Mouse (Mus musculus): ENCODE data around the gene Sec14l2. TPM values are rescaled to one million over a fixed set of nuclear protein-coding genes. Genes with fewer than 3 reads are reported as not detected.

Gene Sec14l2
- polyA plus RNA-seq (2012; rRNA removed) = 6.6 and 8.3 TPM in 2 replicates

DNA sequence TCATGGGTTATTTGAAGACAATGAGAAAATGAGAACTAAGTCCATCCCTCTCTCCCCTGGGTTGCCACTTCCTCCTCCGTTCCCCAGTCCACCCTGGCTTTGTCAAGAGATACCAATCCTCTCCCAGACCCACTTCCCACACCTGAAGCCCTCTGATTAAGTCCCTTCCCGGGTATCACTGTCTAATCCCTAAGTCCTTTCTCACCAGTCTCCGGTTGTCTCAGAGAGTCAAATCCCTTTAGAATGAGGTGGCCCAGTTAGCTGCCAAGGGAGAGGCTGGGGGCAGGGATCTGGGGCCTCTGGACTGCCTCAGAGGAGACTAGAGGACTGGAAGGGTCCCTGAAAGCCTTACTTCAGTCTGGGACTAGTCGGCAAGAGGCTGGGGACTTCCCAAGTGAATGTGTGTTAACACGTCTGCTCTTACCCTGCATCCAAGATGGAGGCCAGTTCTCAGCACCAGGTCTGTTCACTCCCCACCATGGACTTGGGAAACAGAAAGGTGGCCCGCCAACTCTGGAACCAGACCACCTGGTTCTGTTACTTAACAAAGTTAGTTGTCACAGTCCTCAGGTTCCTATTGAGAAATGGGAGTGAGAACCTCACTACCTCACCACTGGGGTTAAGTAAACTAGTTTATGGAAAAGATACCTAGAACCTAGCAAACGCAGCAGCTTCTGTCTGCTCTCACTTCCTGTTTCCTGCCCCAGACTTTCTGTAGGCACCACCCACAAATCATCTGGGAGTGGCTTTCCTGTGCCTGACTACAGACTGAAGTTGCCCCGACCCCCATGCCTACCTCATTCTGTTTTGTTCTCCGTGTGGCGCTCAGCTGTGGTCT is at the start of gene Sec14l2:
Sec14l2 (minus strand) TSS at position 674 of the 838 bp plus-strand sequence.

DNA sequence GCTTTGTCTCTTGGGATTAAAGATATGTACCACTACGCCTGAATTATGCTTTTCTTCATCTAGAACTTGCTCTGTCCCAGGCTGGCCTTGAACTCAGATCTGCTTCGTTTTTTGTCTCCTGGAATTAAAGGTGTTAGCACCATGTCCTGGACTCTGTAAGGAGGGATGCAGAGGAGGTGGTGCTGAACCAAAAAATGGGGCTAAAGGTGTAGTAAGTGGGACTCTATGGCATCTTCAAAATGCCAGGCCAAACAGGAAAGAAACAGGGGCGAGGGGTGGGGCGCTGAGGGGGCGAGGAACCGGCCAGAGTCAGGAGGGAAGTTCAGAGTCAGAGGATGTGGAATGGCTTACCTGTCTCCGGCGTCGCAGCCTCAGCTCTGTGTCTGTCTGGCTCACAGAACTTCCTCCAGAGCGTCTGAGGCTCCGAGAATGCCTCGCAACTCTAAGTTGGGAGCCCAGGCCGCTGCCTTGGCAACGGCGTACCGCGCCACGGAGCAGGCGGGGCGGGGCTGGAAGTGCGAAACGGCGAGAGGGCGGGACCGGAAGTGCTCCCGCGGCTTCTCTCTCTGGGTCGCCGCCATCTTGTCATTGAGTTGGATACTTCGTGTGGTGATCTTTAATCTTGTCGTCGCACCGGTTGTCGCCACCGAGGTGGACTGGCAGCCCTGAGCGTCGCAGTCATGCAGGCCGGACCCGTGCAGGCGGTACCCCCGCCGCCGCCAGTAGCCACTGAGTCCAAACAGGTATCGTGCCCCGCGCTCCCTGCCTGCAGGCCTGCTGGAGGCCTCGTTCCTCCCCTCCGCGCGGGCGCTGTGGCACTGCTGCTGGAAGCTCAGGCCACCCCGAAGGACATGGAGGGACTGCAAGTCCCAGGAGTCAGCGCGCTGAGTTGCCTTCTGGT is 36.8 kb upstream of the Sec14l2 start, which contains the start of the genes Ccdc157 and Sf3a1:
Ccdc157 (minus strand) TSS at position 486 of the 901 bp plus-strand sequence.
Sf3a1 (plus strand) TSS at position 543 of the 901 bp plus-strand sequence.

GRCm38 (mm10) chr11:4134986-4135935 is 12.0 kb upstream of the Sec14l2 start, which contains the start of gene Rnf215:
Gene Rnf215, plus strand, starts transcription at chr11:4135202.

DNA sequence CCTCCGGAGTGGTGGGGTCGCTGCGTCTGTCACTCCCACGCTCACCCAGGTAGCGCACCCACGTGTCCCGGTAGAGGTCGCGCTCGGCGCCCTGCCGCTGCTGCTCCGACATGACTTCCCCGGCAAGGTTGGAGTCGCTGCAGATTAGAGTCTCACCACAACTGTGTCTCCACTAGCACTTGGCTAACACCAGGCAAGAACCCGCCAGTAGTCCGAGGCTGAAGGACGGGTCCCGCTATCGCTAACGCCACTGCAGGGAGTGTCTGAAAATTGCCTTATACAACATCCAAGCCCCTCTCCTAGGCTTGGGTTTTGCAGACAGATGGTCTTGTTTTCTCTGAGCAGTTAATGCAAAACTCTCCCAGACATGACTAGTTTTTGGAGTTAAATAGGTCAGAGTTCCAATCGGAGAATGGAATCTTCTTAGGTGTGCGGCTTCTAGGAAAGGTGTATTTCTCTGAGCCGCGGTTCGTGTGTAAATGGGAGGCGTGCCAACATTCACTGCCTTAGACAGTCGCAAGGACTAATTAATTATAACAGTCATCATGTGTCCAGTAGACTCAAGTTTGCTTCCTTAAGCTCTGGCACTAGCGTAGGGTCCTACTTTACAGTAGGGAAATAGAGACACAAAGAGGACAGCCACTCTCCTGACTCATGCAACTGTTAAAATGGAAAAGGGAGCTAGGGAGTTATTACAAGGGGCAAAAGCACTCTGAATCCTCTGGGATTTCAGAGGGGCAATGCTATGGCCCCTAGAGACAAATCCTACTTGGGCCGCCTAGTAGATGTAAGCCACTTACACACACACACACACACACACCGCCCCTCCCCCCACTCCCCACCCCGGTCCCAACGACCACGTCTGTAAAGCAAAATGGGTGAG is 27.8 kb downstream of the Sec14l2 start, which contains the start of gene Mtfp1:
Mtfp1 (minus strand) TSS at position 275 of the 883 bp plus-strand sequence.

GRCm38 (mm10) chr11:4064627-4065122 is 58.5 kb downstream of the Sec14l2 start, which contains the start of gene Sec14l3:
Gene Sec14l3, plus strand, starts transcription at chr11:4064841.

Other genes with a start within 250 kb of the Sec14l2 start
- 0.63 and 0.74 TPM in 2 replicates for gene 4921536K21Rik, start 228.3 kb downstream of the Sec14l2 start, polyA plus RNA-seq (2012; rRNA removed)
- gene Dusp18, start 228.2 kb downstream of the Sec14l2 start, polyA plus RNA-seq (2012; rRNA removed) = 18.3 and 21.1 TPM in 2 replicates
- gene Slc35e4, start 208.8 kb downstream of the Sec14l2 start, polyA plus RNA-seq (2012; rRNA removed) = 17.3 and 18.8 TPM in 2 replicates
- 16.9 and 17.0 TPM in 2 replicates for gene Tcn2, start 191.3 kb downstream of the Sec14l2 start, polyA plus RNA-seq (2012; rRNA removed)
- gene Pes1, start 159.4 kb downstream of the Sec14l2 start, polyA plus RNA-seq (2012; rRNA removed) = 52.6 and 54.8 TPM in 2 replicates
- gene 4930556J24Rik, start 146.6 kb downstream of the Sec14l2 start, polyA plus RNA-seq (2012; rRNA removed) = not detected in 2 replicates
- gene Gal3st1, start 139.8 kb downstream of the Sec14l2 start, polyA plus RNA-seq (2012; rRNA removed) = 8.3 and 10.2 TPM in 2 replicates
- gene Sec14l4, start 92.0 kb downstream of the Sec14l2 start, polyA plus RNA-seq (2012; rRNA removed) = 0.03 TPM in 1 of 2 replicates, not detected in the other
- 1.5 and 2.0 TPM in 2 replicates for gene Sec14l3, start 58.6 kb downstream of the Sec14l2 start, polyA plus RNA-seq (2012; rRNA removed)
- gene Mtfp1, start 28.0 kb downstream of the Sec14l2 start, polyA plus RNA-seq (2012; rRNA removed) = 9.8 and 10.4 TPM in 2 replicates
- 65.9 and 70.1 TPM in 2 replicates for gene Rnf215, start 11.8 kb upstream of the Sec14l2 start, polyA plus RNA-seq (2012; rRNA removed)
- 15.6 and 16.7 TPM in 2 replicates for gene Ccdc157, start 36.9 kb upstream of the Sec14l2 start, polyA plus RNA-seq (2012; rRNA removed)
- gene Sf3a1, start 36.9 kb upstream of the Sec14l2 start, polyA plus RNA-seq (2012; rRNA removed) = 52.0 and 56.7 TPM in 2 replicates
- gene Tbc1d10a, start 63.4 kb upstream of the Sec14l2 start, polyA plus RNA-seq (2012; rRNA removed) = 52.2 and 55.8 TPM in 2 replicates
- gene Castor1, start 94.8 kb upstream of the Sec14l2 start, polyA plus RNA-seq (2012; rRNA removed) = 3.0 and 3.3 TPM in 2 replicates
- 0.05 and 0.07 TPM in 2 replicates for gene Osm, start 113.0 kb upstream of the Sec14l2 start, polyA plus RNA-seq (2012; rRNA removed)
- 0.12 and 0.27 TPM in 2 replicates for gene Lif, start 134.1 kb upstream of the Sec14l2 start, polyA plus RNA-seq (2012; rRNA removed)